Mouse (Mus musculus): Measurements from ENCODE around the gene Fam185a. TPM values are rescaled to one million over a fixed set of nuclear protein-coding genes. Genes with fewer than 3 reads are reported as not detected.

The Fam185a gene
- polyA plus RNA-seq, 1 experiment from 2014 or later, result 4.8 TPM

DNA sequence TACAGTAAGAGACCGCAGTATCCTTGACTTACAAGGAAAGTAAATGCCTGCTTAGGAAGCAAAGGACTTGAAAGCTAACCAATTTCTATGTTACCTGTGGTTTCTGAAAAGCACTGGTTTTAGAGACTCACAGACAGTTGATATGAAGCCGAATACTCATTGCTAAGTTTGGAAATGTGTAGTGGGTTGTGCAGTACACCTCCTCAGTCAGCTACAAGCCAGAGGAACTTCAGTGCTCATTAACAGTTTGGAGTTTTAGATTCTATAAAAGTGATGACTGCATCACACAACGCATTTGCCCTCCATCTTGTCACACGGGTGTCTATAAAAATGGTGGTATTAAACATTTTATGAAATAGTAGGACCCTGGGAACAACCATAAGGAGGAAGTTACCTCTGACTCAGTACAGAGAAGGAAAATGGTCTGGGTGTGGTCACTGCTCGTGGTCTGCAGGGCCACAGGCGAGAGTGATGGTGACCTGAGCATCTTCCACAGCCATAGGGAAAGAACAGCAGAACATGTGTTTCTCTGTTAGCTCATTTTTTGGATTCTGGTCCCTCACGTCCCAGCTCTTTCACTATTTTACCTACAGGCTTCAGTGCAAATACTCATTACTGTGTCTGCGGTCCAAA lies 60.6 kb downstream of the Fam185a start:
- H3K9me3 ChIP-seq (ENCODE audit: control insufficient read depth, low read length), result no peaks in the 10 kb centered on the region
- H3K36me3 ChIP-seq (ENCODE audit: control insufficient read depth, insufficient read depth, low read length), result no peaks in the 10 kb centered on the region
- no peaks in the 10 kb centered on the region for H3K4me1 ChIP-seq (replicated peaks; ENCODE audit: control insufficient read depth, insufficient read depth, low read length)
- no peak overlapping the region for H3K9ac ChIP-seq (ENCODE audit: low read length)
- no peak overlapping the region for H3K4me2 ChIP-seq (ENCODE audit: low read depth, low read length, severe bottlenecking)
- ATAC-seq (replicated peaks; ENCODE audit: low FRiP score) (no peak), DNase-seq (ENCODE audit: low spot score) (no peak)
- WGBS, result 88% methylated on average over 8 of the region's 8 CpGs
- no peak overlapping the region for H3K4me3 ChIP-seq (ENCODE audit: low read depth, low read length)
- H3K27me3 ChIP-seq (ENCODE audit: control insufficient read depth, insufficient read depth, low read length), result no peaks in the 10 kb centered on the region
- H3K27ac ChIP-seq (ENCODE audit: low read depth, low read length), result no peak overlapping the region

DNA sequence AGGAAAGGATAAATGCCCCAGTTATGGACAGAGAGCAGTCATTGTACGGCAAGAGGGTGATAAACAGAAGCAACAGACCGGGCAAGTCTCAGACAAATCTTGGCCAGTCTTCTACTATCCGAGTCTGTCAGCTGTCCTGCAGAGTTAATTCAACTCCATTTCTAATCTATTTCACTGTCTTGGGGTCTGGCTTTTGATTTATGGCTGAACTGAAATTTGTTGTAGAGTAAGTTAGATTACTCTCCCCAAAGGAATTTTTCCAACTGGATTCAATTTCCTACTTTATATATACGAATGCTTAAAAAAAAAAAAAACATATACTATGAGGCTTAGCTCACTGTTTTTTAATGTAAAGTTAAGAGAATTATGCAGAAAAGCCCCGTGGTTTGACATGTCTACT lies 62.0 kb downstream of the Fam185a start:
- ATAC-seq (replicated peaks; ENCODE audit: low FRiP score) (no peak), DNase-seq (ENCODE audit: low spot score) (no peak)
- H3K4me1 ChIP-seq (replicated peaks; ENCODE audit: control insufficient read depth, insufficient read depth, low read length), result no peaks in the 10 kb centered on the region
- no peaks in the 10 kb centered on the region for H3K27me3 ChIP-seq (ENCODE audit: control insufficient read depth, insufficient read depth, low read length)
- 90% methylated on average over 5 of the region's 5 CpGs for WGBS
- no peaks in the 10 kb centered on the region for H3K36me3 ChIP-seq (ENCODE audit: control insufficient read depth, insufficient read depth, low read length)
- H3K4me3 ChIP-seq (ENCODE audit: low read depth, low read length), result no peak overlapping the region
- H3K4me2 ChIP-seq (ENCODE audit: low read depth, low read length, severe bottlenecking), result no peak overlapping the region
- H3K9me3 ChIP-seq (ENCODE audit: control insufficient read depth, low read length), result no peaks in the 10 kb centered on the region
- H3K27ac ChIP-seq (ENCODE audit: low read depth, low read length), result no peak overlapping the region
- H3K9ac ChIP-seq (ENCODE audit: low read length), result no peak overlapping the region

DNA sequence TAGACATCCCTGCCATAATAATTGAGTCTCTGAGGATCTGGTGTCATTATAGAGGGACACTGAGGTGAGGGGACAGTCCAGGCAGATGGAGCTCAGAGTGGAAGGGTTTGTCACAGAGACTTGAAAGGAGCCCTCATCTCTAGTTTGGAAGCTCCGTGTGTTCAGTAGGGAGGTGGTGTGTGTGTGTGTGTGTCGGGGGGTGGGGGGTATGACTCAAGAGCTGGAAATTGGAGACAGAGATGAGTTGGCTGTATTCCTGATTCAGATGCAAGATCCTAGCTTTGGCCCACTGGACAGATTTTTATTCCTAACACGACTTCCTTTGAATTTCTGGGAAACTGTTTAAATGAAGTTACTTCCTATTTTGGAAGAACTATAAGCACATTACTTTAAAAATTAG lies 62.5 kb downstream of the Fam185a start:
- no peaks in the 10 kb centered on the region for H3K9me3 ChIP-seq (ENCODE audit: control insufficient read depth, low read length)
- no peak for ATAC-seq (replicated peaks; ENCODE audit: low FRiP score)
- DNase-seq (ENCODE audit: low spot score), result no peak
- H3K27ac ChIP-seq (ENCODE audit: low read depth, low read length), result no peak overlapping the region
- 85% methylated on average over 3 of the region's 3 CpGs for WGBS
- H3K4me2 ChIP-seq (ENCODE audit: low read depth, low read length, severe bottlenecking), result no peak overlapping the region
- no peak overlapping the region for H3K9ac ChIP-seq (ENCODE audit: low read length)
- H3K4me1 ChIP-seq (replicated peaks; ENCODE audit: control insufficient read depth, insufficient read depth, low read length), result no peaks in the 10 kb centered on the region
- no peaks in the 10 kb centered on the region for H3K27me3 ChIP-seq (ENCODE audit: control insufficient read depth, insufficient read depth, low read length)
- no peaks in the 10 kb centered on the region for H3K36me3 ChIP-seq (ENCODE audit: control insufficient read depth, insufficient read depth, low read length)
- no peak overlapping the region for H3K4me3 ChIP-seq (ENCODE audit: low read depth, low read length)

DNA sequence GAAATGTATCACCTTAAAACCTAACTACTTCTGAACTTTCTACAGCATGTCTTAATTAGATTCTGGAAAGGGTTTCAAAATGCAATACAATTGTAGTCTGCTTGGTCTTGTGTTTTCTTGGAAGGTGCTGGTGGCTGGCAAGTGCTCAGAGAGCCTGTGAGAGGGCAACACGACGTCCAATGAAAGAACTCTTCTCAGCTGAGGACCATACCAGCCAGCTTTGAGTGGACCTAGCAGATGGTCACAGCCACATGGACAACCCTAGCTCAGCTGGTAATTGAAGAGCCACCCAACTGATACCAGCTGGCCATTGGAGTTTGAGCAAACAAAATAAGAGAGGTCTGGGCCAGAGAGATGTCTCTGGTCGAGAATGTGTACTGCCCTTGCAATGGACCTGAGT lies 63.0 kb downstream of the Fam185a start:
- no peaks in the 10 kb centered on the region for H3K4me1 ChIP-seq (replicated peaks; ENCODE audit: control insufficient read depth, insufficient read depth, low read length)

DNA sequence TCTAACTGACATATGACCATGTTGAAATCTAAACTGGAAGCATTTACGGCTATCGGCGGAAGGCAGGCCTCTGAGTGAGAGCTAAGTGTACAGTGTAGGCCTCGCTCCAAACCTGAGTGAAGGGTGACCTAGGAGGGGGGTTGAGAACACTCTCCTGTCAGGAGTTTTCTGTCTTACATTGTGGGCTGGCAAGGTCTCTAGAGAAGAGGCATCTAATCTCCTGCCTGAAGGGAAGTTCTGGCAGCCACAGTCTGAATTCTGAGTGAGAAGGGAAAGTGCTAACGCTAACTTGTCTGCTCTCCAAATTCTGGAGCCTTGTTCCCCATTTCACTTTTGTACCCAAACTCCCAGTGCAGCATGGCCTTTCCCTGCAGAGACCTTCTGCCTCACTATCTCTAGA lies 63.7 kb downstream of the Fam185a start:
- Histone ChIP-seq H3K36me3 (ENCODE audit: control insufficient read depth, insufficient read depth, low read length) (no peaks in the 10 kb centered on the region), H3K4me2 (ENCODE audit: low read depth, low read length, severe bottlenecking) (no peak overlapping the region), H3K27ac (ENCODE audit: low read depth, low read length) (no peak overlapping the region), H3K4me3 (ENCODE audit: low read depth, low read length) (no peak overlapping the region), H3K27me3 (ENCODE audit: control insufficient read depth, insufficient read depth, low read length) (no peaks in the 10 kb centered on the region), H3K9me3 (ENCODE audit: control insufficient read depth, low read length) (no peaks in the 10 kb centered on the region), H3K9ac (ENCODE audit: low read length) (no peak overlapping the region), H3K4me1 (replicated peaks; ENCODE audit: control insufficient read depth, insufficient read depth, low read length) (no peaks in the 10 kb centered on the region)
- DNase-seq (ENCODE audit: low spot score), result no peak
- 92% methylated on average over 5 of the region's 5 CpGs for WGBS
- ATAC-seq (replicated peaks; ENCODE audit: low FRiP score), result no peak

More for the DNA sequence above, 63.0 kb downstream of the Fam185a start:
- Histone ChIP-seq H3K9ac (ENCODE audit: low read length) (no peak overlapping the region), H3K4me2 (ENCODE audit: low read depth, low read length, severe bottlenecking) (no peak overlapping the region), H3K27ac (ENCODE audit: low read depth, low read length) (no peak overlapping the region), H3K4me3 (ENCODE audit: low read depth, low read length) (no peak overlapping the region), H3K36me3 (ENCODE audit: control insufficient read depth, insufficient read depth, low read length) (no peaks in the 10 kb centered on the region), H3K27me3 (ENCODE audit: control insufficient read depth, insufficient read depth, low read length) (no peaks in the 10 kb centered on the region), H3K9me3 (ENCODE audit: control insufficient read depth, low read length) (no peaks in the 10 kb centered on the region)
- 89% methylated on average over 3 of the region's 3 CpGs for WGBS
- ATAC-seq (replicated peaks; ENCODE audit: low FRiP score) (no peak), DNase-seq (ENCODE audit: low spot score) (no peak)

DNA sequence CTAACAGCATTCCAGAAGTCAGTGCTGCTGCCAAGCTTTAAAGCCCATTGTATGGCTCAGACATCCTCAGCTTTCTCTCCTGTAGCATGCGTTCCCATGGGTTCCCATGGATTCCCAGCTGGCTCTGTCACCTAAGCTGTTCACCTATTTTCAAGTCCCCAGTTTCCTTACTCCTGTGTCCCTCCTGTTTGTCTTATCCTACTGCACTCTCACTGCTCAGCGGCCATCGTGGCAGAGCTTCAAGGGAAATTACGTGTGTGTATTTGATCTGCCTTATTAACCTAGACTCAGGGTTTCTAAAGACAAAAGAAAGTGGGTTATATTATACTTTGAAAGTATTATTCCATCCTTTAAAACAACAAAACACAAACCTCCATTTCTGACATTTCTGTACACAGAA lies 64.4 kb downstream of the Fam185a start:
- ATAC-seq (replicated peaks; ENCODE audit: low FRiP score), result no peak
- WGBS, result 75% methylated on average over 4 of the region's 4 CpGs

DNA sequence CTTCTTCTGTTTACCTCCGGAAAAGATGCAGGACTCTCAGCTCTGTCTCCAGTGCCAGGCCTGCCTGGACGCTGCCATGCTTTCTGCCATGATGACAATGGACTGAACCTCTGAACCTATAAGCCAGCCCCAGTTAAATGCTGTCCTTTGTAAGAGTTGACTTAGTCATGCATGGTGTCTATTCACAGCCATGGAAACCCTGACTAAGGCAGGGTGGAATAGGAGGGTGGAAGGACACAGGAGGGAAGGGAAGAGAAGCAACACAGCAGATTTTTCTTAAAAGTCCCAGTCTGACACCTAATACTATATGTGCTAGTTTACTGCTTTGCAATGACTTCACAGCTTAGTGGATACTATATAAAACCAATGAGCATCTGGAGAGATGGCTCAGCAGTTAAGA lies 66.7 kb downstream of the Fam185a start:
- H3K4me2 ChIP-seq (ENCODE audit: low read depth, low read length, severe bottlenecking), result no peak overlapping the region
- H3K4me3 ChIP-seq (ENCODE audit: low read depth, low read length), result no peak overlapping the region
- H3K36me3 ChIP-seq (ENCODE audit: control insufficient read depth, insufficient read depth, low read length), result no peaks in the 10 kb centered on the region
- ATAC-seq (replicated peaks; ENCODE audit: low FRiP score) (no peak), DNase-seq (ENCODE audit: low spot score) (no peak)
- H3K9ac ChIP-seq (ENCODE audit: low read length), result no peak overlapping the region
- no peaks in the 10 kb centered on the region for H3K9me3 ChIP-seq (ENCODE audit: control insufficient read depth, low read length)
- H3K4me1 ChIP-seq (replicated peaks; ENCODE audit: control insufficient read depth, insufficient read depth, low read length), result no peaks in the 10 kb centered on the region
- H3K27ac ChIP-seq (ENCODE audit: low read depth, low read length), result no peak overlapping the region
- 59% methylated on average over 2 of the region's 2 CpGs for WGBS
- H3K27me3 ChIP-seq (ENCODE audit: control insufficient read depth, insufficient read depth, low read length), result no peaks in the 10 kb centered on the region

More for the DNA sequence above, 64.4 kb downstream of the Fam185a start:
- Histone ChIP-seq H3K9me3 (ENCODE audit: control insufficient read depth, low read length) (no peaks in the 10 kb centered on the region), H3K27ac (ENCODE audit: low read depth, low read length) (no peak overlapping the region), H3K9ac (ENCODE audit: low read length) (no peak overlapping the region), H3K4me2 (ENCODE audit: low read depth, low read length, severe bottlenecking) (no peak overlapping the region), H3K27me3 (ENCODE audit: control insufficient read depth, insufficient read depth, low read length) (no peaks in the 10 kb centered on the region), H3K36me3 (ENCODE audit: control insufficient read depth, insufficient read depth, low read length) (no peaks in the 10 kb centered on the region), H3K4me1 (replicated peaks; ENCODE audit: control insufficient read depth, insufficient read depth, low read length) (no peaks in the 10 kb centered on the region), H3K4me3 (ENCODE audit: low read depth, low read length) (no peak overlapping the region)
- DNase-seq (ENCODE audit: low spot score), result no peak

DNA sequence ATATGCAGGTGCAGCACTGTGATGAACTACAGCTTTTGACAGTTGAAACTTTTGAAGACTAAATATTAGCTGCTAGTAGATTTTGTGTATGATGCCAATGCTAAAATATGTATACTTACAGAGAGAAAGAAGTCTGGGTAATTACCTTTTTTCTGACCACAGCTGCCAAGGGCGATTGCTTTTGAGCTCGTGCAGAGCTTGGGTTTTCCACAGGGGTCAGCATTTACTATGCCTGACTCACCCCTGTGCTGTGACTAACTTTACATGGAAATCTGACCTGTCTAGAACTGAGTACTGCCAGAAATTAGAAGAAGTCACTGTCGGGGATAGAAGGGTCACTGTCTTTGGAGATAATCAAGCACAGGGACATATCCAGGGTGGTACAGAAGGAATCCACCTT lies 67.5 kb downstream of the Fam185a start:
- Histone ChIP-seq H3K9ac (ENCODE audit: low read length) (no peak overlapping the region), H3K4me2 (ENCODE audit: low read depth, low read length, severe bottlenecking) (no peak overlapping the region), H3K4me1 (replicated peaks; ENCODE audit: control insufficient read depth, insufficient read depth, low read length) (no peaks in the 10 kb centered on the region), H3K36me3 (ENCODE audit: control insufficient read depth, insufficient read depth, low read length) (no peaks in the 10 kb centered on the region), H3K9me3 (ENCODE audit: control insufficient read depth, low read length) (no peaks in the 10 kb centered on the region), H3K4me3 (ENCODE audit: low read depth, low read length) (no peak overlapping the region), H3K27ac (ENCODE audit: low read depth, low read length) (no peak overlapping the region), H3K27me3 (ENCODE audit: control insufficient read depth, insufficient read depth, low read length) (no peaks in the 10 kb centered on the region)
- ATAC-seq (replicated peaks; ENCODE audit: low FRiP score) (no peak), DNase-seq (ENCODE audit: low spot score) (no peak)
- 81% methylated on average over 3 of the region's 3 CpGs for WGBS

DNA sequence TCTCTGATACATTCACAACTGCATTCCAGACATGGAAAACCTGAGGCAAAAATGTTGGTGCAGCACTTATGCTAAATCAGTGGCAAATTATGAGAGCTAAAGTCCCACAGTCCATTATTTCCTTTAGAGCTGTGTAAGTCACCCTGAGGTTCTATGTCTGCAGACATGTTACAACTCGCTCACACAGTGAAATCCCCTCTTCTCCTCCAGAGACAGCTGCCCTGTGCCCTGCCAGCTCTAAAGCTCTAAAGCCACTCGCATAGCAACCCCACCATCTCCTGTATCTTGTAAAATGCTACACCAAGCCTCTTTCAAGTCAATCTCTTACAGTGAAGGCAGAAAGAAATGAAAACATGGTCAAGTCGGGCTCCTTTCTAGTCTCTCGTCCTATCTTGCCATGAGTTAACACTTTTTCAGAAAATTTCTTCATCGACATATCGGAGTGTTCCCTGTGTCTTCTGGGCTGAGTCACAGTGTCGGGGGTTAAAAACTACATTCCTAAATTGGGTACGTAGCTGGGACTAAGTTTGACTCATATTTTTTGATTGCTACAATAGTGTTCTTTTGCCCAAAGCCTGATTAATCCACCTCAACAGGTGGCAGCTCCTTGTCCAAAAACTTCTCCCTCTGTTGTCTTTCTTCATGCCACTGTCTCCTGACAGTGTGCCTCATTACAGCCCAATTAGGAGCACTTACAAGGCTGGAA lies 68.7 kb downstream of the Fam185a start:
- no peaks in the 10 kb centered on the region for H3K27me3 ChIP-seq (ENCODE audit: control insufficient read depth, insufficient read depth, low read length)
- no peak for ATAC-seq (replicated peaks; ENCODE audit: low FRiP score)
- H3K4me2 ChIP-seq (ENCODE audit: low read depth, low read length, severe bottlenecking), result no peak overlapping the region
- no peaks in the 10 kb centered on the region for H3K9me3 ChIP-seq (ENCODE audit: control insufficient read depth, low read length)
- no peaks in the 10 kb centered on the region for H3K36me3 ChIP-seq (ENCODE audit: control insufficient read depth, insufficient read depth, low read length)
- DNase-seq (ENCODE audit: low spot score), result no peak
- H3K9ac ChIP-seq (ENCODE audit: low read length), result no peak overlapping the region
- H3K4me3 ChIP-seq (ENCODE audit: low read depth, low read length), result no peak overlapping the region
- H3K27ac ChIP-seq (ENCODE audit: low read depth, low read length), result no peak overlapping the region
- 82% methylated on average over 8 of the region's 8 CpGs for WGBS
- H3K4me1 ChIP-seq (replicated peaks; ENCODE audit: control insufficient read depth, insufficient read depth, low read length), result no peaks in the 10 kb centered on the region

Data from forebrain, embryonic 11.5 days (tissue).